Mouse (Mus musculus) T-helper 1 cell (primary cell): ENCODE results near the gene Qdpr.

Experiments
- in situ Hi-C: fragments of 300-600 bp; cut with MboI, MseI; formaldehyde crosslinking; loops from one replicate; pipeline ENCODE4 v1.15.1; 2025; ENCODE audit warnings: high pct_unique_total_duplicates

Qdpr gene

DNA sequence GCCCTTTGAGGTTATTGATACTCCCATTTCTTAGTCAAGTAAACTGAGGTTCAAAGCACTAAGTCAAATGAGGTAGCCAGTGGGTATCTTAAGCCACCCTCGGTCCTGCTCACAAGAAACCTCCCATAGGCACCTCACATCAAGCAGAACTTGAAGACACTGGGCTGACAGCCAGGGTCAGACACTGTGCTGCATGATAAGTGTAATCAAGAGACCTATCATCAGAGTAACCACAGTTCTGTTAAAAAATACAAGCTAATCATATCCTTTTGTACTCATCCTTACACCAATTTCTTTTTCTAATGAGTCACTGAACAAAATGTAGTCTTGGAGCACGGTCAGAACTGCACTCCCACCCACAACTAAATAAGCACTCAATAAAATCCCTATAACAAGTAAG is 43.9 kb downstream of the Qdpr start:
- in situ Hi-C loops, result no loop called here

DNA sequence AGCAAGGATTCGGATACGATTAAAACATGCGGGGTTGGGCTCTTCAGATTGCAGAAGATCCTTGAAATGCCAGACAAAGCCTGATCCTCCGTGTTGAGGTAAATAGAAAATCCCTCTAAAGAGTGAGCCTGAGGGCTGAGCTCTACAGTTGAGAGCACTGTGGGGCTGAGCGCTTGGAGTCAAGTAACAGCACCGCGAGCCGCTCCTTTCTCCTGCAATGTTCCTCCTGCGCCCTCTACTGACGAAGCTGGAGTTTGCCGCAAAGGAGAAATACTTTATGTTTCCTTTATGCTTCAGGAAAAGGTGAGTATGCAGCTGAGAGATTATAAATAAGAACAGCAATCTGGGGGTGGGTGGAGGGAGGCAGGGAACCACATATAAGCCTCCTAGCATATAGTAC is 47.4 kb downstream of the Qdpr start:
- in situ Hi-C loops, result loop anchor here (5.0 kb wide), 1 partner anchor 1105 kb away; no protein-coding TSS in a partner anchor

DNA sequence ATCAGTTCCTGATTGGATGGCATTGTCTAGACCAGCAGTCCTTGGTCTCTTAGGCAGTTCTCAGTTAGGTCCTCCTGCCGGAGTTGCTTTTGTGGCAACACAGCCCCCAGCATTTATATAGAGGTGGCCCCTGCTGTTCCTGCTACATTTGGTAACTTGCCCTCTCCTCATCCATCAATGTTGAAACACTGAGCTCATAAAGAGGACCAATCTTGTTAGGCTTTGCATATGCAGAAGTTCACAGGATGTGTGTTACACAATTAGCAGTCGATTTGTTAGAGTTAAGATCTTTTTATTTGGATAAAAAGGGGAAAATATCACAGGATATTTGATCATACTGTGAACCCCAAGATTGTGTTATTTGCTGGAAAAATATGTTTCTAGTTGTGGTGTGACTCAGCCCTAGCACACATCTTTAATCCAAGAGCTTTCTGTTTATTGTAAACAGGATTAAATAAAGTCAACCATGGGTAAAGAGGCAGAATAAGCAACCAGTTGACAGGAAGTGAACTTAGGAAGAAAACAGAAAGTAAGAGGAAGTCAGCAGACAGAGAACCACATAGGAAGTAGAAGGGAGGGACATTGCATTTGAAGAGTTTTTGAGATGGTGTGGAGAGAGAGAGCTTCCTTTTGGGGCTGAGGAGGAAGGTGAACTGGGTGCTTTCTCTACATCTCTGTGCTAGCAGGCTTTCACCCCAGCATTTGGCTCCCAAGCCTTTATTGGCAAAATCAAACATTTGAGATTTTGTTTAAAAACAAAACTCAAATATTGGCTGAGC is 65.8 kb downstream of the Qdpr start:
- in situ Hi-C loops, result loop anchor here (10.0 kb wide), 1 partner anchor 409 kb away; no protein-coding TSS in a partner anchor
